Mouse (Mus musculus) neural tube, embryonic 12.5 days (tissue): Measurements from ENCODE around the gene Tas1r1. TPM values are rescaled to one million over a fixed set of nuclear protein-coding genes. Genes with fewer than 3 reads are reported as not detected.

Experiments
- ATAC-seq: fragments of 200-750 bp; cut with Nextera tagmentation; 2 replicates; pipeline ENCODE4 v1.8.0; 2017; ENCODE audit warnings: low read depth, mild to moderate bottlenecking, moderate TSS enrichment, moderate library complexity; ENCODE audit not compliant: low FRiP score
- H3K27ac ChIP-seq: fragments of 300-500 bp; sonication (generic); 2 replicates; pipeline ENCODE4 v1.5.1; 2016
- H3K27me3 ChIP-seq: fragments of 300-500 bp; sonication (generic); replicated peaks from 2 replicates; pipeline ENCODE4 v1.6.1; 2016; ENCODE audit warnings: mild to moderate bottlenecking
- H3K36me3 ChIP-seq: fragments of 300-500 bp; sonication (generic); 2 replicates; pipeline ENCODE4 v1.6.1; 2016; ENCODE audit warnings: mild to moderate bottlenecking
- H3K4me1 ChIP-seq: fragments of 300-500 bp; sonication (generic); 2 replicates; pipeline ENCODE4 v1.6.1; 2016
- H3K4me2 ChIP-seq: fragments of 300-500 bp; sonication (generic); replicated peaks from 2 replicates; pipeline ENCODE4 v1.6.1; 2016; ENCODE audit warnings: mild to moderate bottlenecking
- H3K4me3 ChIP-seq: fragments of 300-500 bp; sonication (generic); 2 replicates; pipeline ENCODE4 v1.5.1; 2016
- H3K9ac ChIP-seq: fragments of 300-500 bp; sonication (generic); 2 replicates; pipeline ENCODE4 v1.6.1; 2016; ENCODE audit warnings: mild to moderate bottlenecking
- H3K9me3 ChIP-seq: fragments of 300-500 bp; sonication (generic); 2 replicates; pipeline ENCODE4 v1.6.1; 2016; ENCODE audit warnings: mild to moderate bottlenecking
- WGBS: fragments of 180-500 bp; shearing (Covaris S2); methylation state at CpG from one replicate; pipeline ENCODE4 v1.1.7; 2016; 5-methylcytosine and 5-hydroxymethylcytosine counted together
- polyA plus RNA-seq: library from polyadenylated mRNA; unstranded; fragments of >200 nt; fragmentation: Nextera tagmentation; extraction: Ambion mirVana; gene quantifications from 2 replicates; pipeline ENCODE4 v1.2.1, GENCODE M21; 2016

Tas1r1 gene
- polyA plus RNA-seq, 1 experiment from 2014 or later: 1.4 TPM

- Histone ChIP-seq H3K27ac (no peak overlapping the region), H3K4me2 (no peak overlapping the region), H3K4me1 (peaks cover 32% of the 10 kb centered on the region), H3K36me3 (peaks cover 27% of the 10 kb centered on the region), H3K4me3 (no peak overlapping the region), H3K9me3 (no peaks in the 10 kb centered on the region), H3K27me3 (no peaks in the 10 kb centered on the region), H3K9ac (no peak overlapping the region)
- ATAC-seq: no peak
- 90% methylated on average over 9 of the region's 9 CpGs for WGBS
Measured at GRCm38 (mm10) chr4:151992091-151992490, 46.3 kb downstream of the Tas1r1 start.

GRCm38 (mm10) chr4:151989110-151989488, 49.3 kb downstream of the Tas1r1 start:
- Histone ChIP-seq H3K36me3 (peaks cover 37% of the 10 kb centered on the region), H3K27me3 (no peaks in the 10 kb centered on the region), H3K4me2 (peak overlapping the region; percentile 82), H3K4me1 (peaks cover 40% of the 10 kb centered on the region), H3K27ac (no peak overlapping the region), H3K9ac (peak overlapping the region; percentile 91), H3K9me3 (no peaks in the 10 kb centered on the region), H3K4me3 (peak overlapping the region; percentile 88)
- peak; percentile 25; the same call in 1 of the 2 replicates for ATAC-seq
- WGBS: 31% methylated on average over 6 of the region's 6 CpGs

GRCm38 (mm10) chr4:151988342-151989109, 49.8 kb downstream of the Tas1r1 start, which contains the start of gene Thap3:
TSS of gene Thap3 (minus strand) at chr4:151988997.
- H3K4me1 ChIP-seq: peaks cover 36% of the 10 kb centered on the region
- ATAC-seq: peak; percentile 69
- 2% methylated on average over 54 of the region's 54 CpGs for WGBS

GRCm38 (mm10) chr4:151988014-151988341, 50.4 kb downstream of the Tas1r1 start:
- Histone ChIP-seq H3K9me3 (no peaks in the 10 kb centered on the region), H3K4me2 (peak overlapping the region; percentile 82), H3K27ac (no peak overlapping the region), H3K9ac (peak overlapping the region; percentile 91), H3K4me1 (peaks cover 33% of the 10 kb centered on the region), H3K27me3 (no peaks in the 10 kb centered on the region), H3K36me3 (peaks cover 41% of the 10 kb centered on the region), H3K4me3 (peak overlapping the region; percentile 88)
- ATAC-seq: no peak
- 34% methylated on average over 10 of the region's 10 CpGs for WGBS

More at GRCm38 (mm10) chr4:151988342-151989109, 49.8 kb downstream of the Tas1r1 start, which contains the start of gene Thap3:
- H3K4me3 ChIP-seq: peak within 1 kb of the TSS; percentile 88
- no peaks in the 10 kb centered on the region for H3K27me3 ChIP-seq
- no peak within 1 kb of the TSS for H3K27ac ChIP-seq
- peak within 1 kb of the TSS; percentile 82 for H3K4me2 ChIP-seq
- peak within 1 kb of the TSS; percentile 91 for H3K9ac ChIP-seq
- no peaks in the 10 kb centered on the region for H3K9me3 ChIP-seq
- peaks cover 37% of the 10 kb centered on the region for H3K36me3 ChIP-seq

- Histone ChIP-seq H3K9me3 (no peaks in the 10 kb centered on the region), H3K4me2 (no peak overlapping the region; the same call in 1 of the 2 replicates), H3K9ac (0 out of 2 replicates have a peak overlapping the region, but pooled peaks have one; percentile 38), H3K4me3 (no peak overlapping the region), H3K4me1 (peaks cover 33% of the 10 kb centered on the region), H3K27ac (no peak overlapping the region), H3K36me3 (peaks cover 36% of the 10 kb centered on the region), H3K27me3 (no peaks in the 10 kb centered on the region)
- ATAC-seq: no peak
- WGBS: 69% methylated on average over 8 of the region's 8 CpGs
Measured at GRCm38 (mm10) chr4:151986650-151987049, 51.7 kb downstream of the Tas1r1 start.

GRCm38 (mm10) chr4:151985886-151986285, 52.5 kb downstream of the Tas1r1 start:
- 32% methylated on average over 10 of the region's 10 CpGs for WGBS
- no peak overlapping the region for H3K4me3 ChIP-seq
- peaks cover 34% of the 10 kb centered on the region for H3K36me3 ChIP-seq
- no peak overlapping the region for H3K4me2 ChIP-seq
- no peak overlapping the region for H3K9ac ChIP-seq
- peaks cover 33% of the 10 kb centered on the region for H3K4me1 ChIP-seq
- no peaks in the 10 kb centered on the region for H3K9me3 ChIP-seq
- no peak for ATAC-seq
- H3K27me3 ChIP-seq: no peaks in the 10 kb centered on the region
- H3K27ac ChIP-seq: no peak overlapping the region

- no peak overlapping the region for H3K27ac ChIP-seq
- H3K4me2 ChIP-seq: no peak overlapping the region
- H3K9ac ChIP-seq: no peak overlapping the region
- no peaks in the 10 kb centered on the region for H3K27me3 ChIP-seq
- H3K4me3 ChIP-seq: no peak overlapping the region
- peaks cover 47% of the 10 kb centered on the region for H3K36me3 ChIP-seq
- WGBS: 36% methylated on average over 8 of the region's 9 CpGs
- no peak for ATAC-seq
- peaks cover 26% of the 10 kb centered on the region for H3K4me1 ChIP-seq
- H3K9me3 ChIP-seq: no peaks in the 10 kb centered on the region
Measured at GRCm38 (mm10) chr4:151983560-151983959, 54.8 kb downstream of the Tas1r1 start.

- 62% methylated on average over 17 of the region's 17 CpGs for WGBS
- H3K36me3 ChIP-seq: peaks cover 49% of the 10 kb centered on the region
- H3K27me3 ChIP-seq: no peaks in the 10 kb centered on the region
Measured at GRCm38 (mm10) chr4:151983043-151983442, 55.3 kb downstream of the Tas1r1 start.

GRCm38 (mm10) chr4:151981363-151981762, 57.0 kb downstream of the Tas1r1 start:
- Histone ChIP-seq H3K9me3 (no peaks in the 10 kb centered on the region), H3K4me2 (no peak overlapping the region), H3K27me3 (no peaks in the 10 kb centered on the region), H3K4me1 (peaks cover 9% of the 10 kb centered on the region; the same call in 1 of the 2 replicates), H3K36me3 (peaks cover 60% of the 10 kb centered on the region), H3K9ac (no peak overlapping the region), H3K4me3 (no peak overlapping the region), H3K27ac (no peak overlapping the region)
- peak; percentile 74 for ATAC-seq
- 17% methylated on average over 5 of the region's 5 CpGs for WGBS

More at GRCm38 (mm10) chr4:151983043-151983442, 55.3 kb downstream of the Tas1r1 start:
- H3K27ac ChIP-seq: no peak overlapping the region
- no peak overlapping the region for H3K9ac ChIP-seq
- H3K9me3 ChIP-seq: no peaks in the 10 kb centered on the region
- ATAC-seq: no peak
- H3K4me3 ChIP-seq: no peak overlapping the region
- H3K4me1 ChIP-seq: peaks cover 21% of the 10 kb centered on the region
- no peak overlapping the region for H3K4me2 ChIP-seq

GRCm38 (mm10) chr4:151980699-151981098, 57.7 kb downstream of the Tas1r1 start:
- Histone ChIP-seq H3K9me3 (no peaks in the 10 kb centered on the region), H3K9ac (no peak overlapping the region), H3K4me2 (no peak overlapping the region), H3K27me3 (no peaks in the 10 kb centered on the region), H3K4me1 (peaks cover 2% of the 10 kb centered on the region; the same call in 1 of the 2 replicates), H3K27ac (no peak overlapping the region), H3K4me3 (no peak overlapping the region), H3K36me3 (peaks cover 61% of the 10 kb centered on the region)
- WGBS: 79% methylated on average over 8 of the region's 8 CpGs
- ATAC-seq: no peak
